Mouse (Mus musculus) heart, postnatal 4 days (tissue): ENCODE data around the gene Nthl1. TPM values are rescaled to one million over a fixed set of nuclear protein-coding genes. Genes with fewer than 3 reads are reported as not detected.
"Not testable (repeated sequence)": the region's sequence is repeated elsewhere in the genome, so short reads cannot be mapped to it uniquely, and the experiment has no call there.

Source experiments
- DNase-seq: peaks from one replicate; pipeline ENCODE4 v3.0.0; 2021
- total RNA-seq, 2 experiments: library from RNA; stranded (reverse); gene quantifications; 2 replicates each; pipeline ENCODE4 v1.2.3; 2021

Nthl1 gene
- total RNA-seq, 2 experiments from 2014 or later, result 4.0 TPM

- DNase-seq, result peak; percentile 71
These were observed 17.7 kb downstream of the Nthl1 start, which contains the start of gene Slc9a3r2 for GRCm38 (mm10) chr17:24650070-24650616. Slc9a3r2 (minus strand) TSS chr17:24650327.

DNA sequence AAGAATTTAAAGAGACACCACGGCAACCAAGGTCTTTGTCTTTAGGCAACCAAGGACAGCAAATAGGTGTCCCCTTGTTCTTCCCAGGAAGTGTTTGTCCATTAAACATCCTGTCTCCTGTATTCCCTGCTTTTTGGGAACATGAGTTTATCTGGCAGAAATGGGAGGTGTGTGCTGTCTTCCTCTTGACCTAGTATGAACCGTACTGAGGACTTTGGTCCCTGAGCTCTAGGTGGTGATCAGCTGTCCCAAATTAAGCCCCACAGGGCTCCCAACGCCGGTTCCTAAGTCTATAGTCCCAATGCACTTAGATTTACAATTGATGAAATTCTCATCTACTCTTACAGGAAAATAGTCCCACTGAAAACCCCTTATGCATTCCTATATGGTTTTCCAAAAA, 18.3 kb downstream of the Nthl1 start:
- DNase-seq, result no peak

GRCm38 (mm10) chr17:24651835-24652234, 19.4 kb downstream of the Nthl1 start:
- no peak for DNase-seq

GRCm38 (mm10) chr17:24653967-24654710, 21.7 kb downstream of the Nthl1 start:
- peak; percentile 86 for DNase-seq

DNA sequence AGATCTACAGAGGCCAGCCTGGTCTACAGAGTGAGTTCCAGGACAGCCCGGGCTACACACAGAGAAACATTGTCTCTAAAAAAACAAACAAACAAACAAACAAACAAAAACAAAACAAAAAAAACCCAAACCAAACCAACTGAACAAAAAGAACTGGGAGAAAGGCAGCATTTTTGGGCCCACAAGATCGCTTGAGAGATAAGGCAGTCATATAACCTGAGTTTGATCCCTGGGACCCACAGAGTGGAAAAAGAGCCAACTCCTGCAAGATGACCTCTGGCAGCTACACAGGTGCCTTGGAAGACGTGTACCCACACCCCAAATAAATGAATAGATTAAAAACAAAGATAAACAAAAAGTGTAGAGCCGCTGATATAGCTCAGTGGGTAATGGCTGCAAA, 22.5 kb downstream of the Nthl1 start:
- no peak for DNase-seq

- peak; percentile 43 for DNase-seq
These were observed 25.7 kb downstream of the Nthl1 start, which contains the start of gene Npw for GRCm38 (mm10) chr17:24658017-24658758. Npw (minus strand) TSS chr17:24658457.

GRCm38 (mm10) chr17:24667011-24667410, 34.5 kb downstream of the Nthl1 start:
- not testable (repeated sequence) for DNase-seq

DNA sequence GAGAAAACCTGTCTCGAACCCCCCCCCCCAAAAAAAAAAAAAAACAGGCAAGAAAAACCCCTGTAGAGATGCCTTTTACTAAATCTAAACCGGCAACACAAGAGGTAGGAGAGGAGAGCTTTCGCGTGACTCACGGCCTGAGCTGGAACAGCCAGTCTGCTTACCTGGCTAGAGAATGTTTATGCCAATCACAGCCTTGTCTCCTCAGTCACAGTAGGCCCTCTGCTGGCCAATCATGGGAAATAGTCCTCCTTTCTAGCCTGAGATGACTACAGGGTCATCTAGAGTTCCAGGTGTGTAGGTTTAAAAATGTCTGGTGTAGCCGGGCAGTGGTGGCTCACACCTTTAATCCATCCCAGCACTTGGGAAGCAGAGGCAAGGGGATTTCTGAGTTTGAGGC, 34.9 kb downstream of the Nthl1 start:
- peak; percentile 67 for DNase-seq

- not testable (repeated sequence) for DNase-seq
These were observed 36.7 kb downstream of the Nthl1 start for GRCm38 (mm10) chr17:24669214-24669544.

DNA sequence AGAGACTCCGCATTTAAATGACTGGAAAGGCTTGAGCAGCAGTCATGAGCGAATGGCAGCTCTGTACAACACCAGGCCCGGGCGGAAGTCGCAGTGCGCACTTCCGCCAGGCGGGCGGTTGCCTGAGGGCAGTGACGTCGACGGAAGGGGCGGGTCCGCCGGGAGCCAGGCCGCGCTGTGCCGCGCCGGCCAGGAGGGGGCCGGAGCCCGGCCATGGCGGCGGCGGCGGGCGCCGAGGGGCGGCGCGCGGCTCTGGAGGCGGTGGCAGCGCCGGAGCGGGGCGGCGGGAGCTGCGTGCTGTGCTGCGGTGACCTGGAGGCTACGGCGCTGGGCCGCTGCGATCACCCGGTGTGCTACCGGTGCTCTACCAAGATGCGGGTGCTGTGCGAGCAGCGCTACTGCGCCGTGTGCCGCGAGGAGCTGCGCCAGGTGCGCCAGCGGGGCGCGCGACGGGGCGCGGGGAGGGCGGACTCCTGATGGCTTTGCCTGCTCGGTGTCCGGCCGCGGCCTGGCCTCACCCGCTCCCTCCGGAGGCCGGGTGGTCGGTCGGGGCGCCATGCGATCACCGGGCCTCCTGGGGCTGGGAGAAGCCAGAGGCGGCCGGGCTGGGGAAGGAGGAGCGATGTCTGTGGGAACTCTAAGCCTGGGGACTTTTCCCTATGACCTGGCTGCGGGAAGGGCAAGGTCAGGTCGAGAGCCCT, 37.2 kb downstream of the Nthl1 start, which contains the start of gene Zfp598:
Gene Zfp598, plus strand, starts transcription at position 143 of the 701 bp plus-strand sequence.
- peak; percentile 97 for DNase-seq

GRCm38 (mm10) chr17:24670246-24670844, 37.9 kb downstream of the Nthl1 start:
- DNase-seq, result no peak

DNA sequence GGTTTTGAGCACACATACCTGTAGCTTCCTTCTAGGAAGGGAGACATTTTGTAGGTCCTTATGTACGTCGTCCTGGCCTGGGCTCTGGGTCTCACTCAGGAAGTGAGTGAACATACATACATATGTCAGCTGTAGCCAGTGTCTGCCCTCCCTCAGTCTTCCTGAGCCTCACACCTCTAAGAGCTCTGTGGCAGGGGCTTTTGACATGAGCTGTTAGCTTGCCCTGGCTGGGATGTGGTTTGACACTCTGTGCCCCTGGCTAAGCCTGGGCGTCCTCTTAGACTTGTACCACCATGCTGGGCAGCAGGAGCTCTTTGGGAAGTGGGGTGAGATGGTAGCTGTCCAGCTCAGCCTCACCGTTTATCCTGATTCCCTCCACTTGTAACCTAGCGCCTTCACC, 38.9 kb downstream of the Nthl1 start:
- no peak for DNase-seq

DNA sequence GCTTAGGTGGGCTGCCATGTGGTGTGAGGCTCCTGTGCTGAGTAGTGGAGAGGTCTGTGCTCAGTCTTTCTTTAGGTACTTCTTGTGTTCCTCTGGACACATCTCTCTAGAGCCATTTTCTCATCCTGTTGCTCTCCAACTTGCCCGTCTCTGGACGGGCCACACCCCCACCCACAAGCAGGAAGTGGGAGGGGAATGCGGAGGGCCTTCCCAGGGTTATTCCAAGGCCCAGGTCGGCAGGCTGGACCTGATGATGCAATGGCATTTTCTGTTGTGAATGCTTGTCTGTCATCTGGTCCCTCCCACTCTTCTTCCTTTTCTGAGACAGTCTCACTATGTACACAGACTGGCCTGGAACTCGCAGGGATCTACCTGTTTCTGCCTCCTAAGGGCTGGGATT, 39.7 kb downstream of the Nthl1 start:
- peak; percentile 56 for DNase-seq

- DNase-seq, result no peak
These were observed 41.8 kb downstream of the Nthl1 start for GRCm38 (mm10) chr17:24674277-24674676.

GRCm38 (mm10) chr17:24676187-24676586, 43.7 kb downstream of the Nthl1 start:
- DNase-seq, result peak; percentile 87

GRCm38 (mm10) chr17:24676877-24677276, 44.4 kb downstream of the Nthl1 start:
- DNase-seq, result no peak

- no peak for DNase-seq
These were observed 45.1 kb downstream of the Nthl1 start for GRCm38 (mm10) chr17:24677500-24678080.

- DNase-seq, result peak; percentile 39
These were observed 54.0 kb downstream of the Nthl1 start for GRCm38 (mm10) chr17:24686514-24686913.

GRCm38 (mm10) chr17:24687146-24687595, 54.7 kb downstream of the Nthl1 start:
- DNase-seq, result peak; percentile 45

DNA sequence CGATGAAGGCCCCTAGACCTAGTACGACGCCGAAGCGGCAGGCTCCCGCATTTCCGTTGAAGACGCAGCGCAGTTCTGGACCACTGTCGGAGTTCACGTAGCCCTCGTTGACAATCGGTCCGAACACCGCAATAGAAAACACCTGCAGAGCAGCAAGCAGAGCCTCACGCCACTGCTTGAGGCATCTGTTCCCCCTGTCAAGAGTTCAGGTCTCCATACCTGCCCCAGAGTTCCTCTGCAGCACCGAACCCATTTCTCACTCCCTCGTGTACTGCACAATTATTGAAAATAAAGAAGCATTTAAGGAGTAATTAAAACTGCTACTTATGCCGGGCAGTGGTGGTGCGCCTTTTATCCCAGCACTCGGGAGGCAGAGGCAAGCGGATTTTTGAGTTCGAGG, 55.1 kb downstream of the Nthl1 start:
- DNase-seq, result no peak
